Mouse (Mus musculus): ENCODE measurements around the gene Psme3.

Psme3 gene

DNA sequence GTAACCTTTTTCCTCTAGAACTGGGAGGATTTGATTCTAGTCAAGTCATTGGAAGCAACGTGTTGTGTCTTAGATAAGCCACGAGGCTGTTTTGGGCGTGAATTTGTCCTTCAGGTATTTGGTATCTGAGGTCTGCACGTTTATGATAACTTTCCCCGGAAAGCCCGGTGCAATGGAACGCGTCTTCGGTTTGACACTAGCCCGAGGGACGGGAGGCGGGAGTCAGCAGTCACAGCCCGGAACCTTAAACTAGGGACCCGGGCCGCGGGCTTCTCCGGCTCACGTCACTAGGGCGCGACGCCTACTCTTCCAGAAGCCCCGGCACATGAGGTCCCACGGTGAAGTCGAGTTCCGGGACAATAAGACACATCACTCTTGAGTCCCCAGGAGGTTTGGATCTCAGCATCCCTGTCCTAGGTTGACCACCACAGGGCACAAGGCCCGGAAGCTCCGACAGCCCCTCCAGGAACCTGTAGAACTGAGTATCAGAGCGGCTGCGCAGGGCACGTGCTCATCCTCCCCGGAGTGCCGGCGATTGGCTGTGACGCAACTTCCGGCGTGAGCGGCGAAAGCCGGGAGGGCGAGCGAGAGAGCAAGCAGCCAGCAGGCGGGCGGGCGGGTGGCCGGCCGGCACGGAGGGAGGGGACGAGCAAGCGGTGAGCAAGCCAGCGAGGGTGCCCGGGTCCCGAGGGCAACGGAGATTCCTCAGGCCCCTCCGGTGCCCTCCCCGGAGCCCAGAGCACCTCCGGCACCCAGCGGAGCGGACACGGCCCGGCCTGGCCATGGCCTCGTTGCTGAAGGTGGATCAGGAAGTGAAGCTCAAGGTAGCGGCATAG, at the start of gene Psme3:
Gene Psme3 (plus strand): TSS at position 549 of the 836 bp plus-strand sequence.
- peak; percentile 92 for DNase-seq (ENCODE audit: low read depth, low spot score)

GRCm38 (mm10) chr11:101269577-101270116, 46.4 kb upstream of the Psme3 start:
- DNase-seq (ENCODE audit: low read depth, low spot score) = no peak

DNA sequence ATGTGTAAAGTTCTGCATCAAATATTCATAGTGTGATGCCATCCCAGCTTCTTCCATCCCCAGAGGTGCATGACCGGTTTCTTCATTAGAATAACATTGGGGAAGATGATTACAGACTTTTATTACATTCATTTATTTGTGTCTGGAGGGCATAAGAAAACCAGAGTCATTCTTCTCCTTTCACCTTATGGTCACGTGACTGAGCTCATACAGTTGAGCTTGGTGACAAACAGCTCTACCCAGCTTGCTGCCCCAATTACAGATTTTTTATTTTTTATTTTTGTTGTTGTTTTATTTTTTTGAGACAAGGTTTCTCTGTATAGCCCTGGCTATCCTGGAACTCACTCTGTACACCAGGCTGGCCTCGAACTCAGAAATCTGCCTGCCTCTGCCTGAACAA, 43.6 kb upstream of the Psme3 start:
- DNase-seq (ENCODE audit: low read depth, low spot score) = no peak

DNA sequence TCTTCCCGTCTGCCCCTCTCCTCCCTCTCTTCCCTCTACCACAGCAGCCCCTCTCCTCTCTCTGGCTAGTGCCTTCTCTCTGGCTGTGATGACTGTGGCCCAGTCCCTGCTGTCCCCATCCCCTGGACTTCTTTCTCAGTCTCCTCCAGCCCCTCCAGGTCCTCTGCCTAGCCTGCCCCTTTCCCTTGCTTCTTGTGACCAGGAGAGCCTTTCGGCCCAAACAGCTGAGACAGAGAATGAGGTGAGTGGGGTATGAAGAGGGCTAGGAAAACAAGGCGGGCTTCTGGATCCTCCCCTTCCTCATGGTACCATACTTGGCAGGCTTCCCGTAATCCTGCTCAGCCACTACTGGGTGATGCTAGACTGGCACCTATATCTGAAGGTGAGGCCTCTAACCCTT, 40.7 kb upstream of the Psme3 start:
- DNase-seq (ENCODE audit: low read depth, low spot score) = no peak

- DNase-seq (ENCODE audit: low read depth, low spot score) = no peak
These were observed 39.5 kb upstream of the Psme3 start for GRCm38 (mm10) chr11:101276319-101277070.

- no peak for DNase-seq (ENCODE audit: low read depth, low spot score)
These were observed 38.4 kb upstream of the Psme3 start for GRCm38 (mm10) chr11:101277381-101278222.

GRCm38 (mm10) chr11:101278223-101279192, 37.5 kb upstream of the Psme3 start, which contains the start of the genes Cntd1 and Coa3:
Gene Cntd1 (plus strand): TSS chr11:101279012.
Gene Coa3 (minus strand): TSS chr11:101279114.
- peak; percentile 90 for DNase-seq (ENCODE audit: low read depth, low spot score)

GRCm38 (mm10) chr11:101279193-101279569, 36.8 kb upstream of the Psme3 start:
- DNase-seq (ENCODE audit: low read depth, low spot score) = no peak

DNA sequence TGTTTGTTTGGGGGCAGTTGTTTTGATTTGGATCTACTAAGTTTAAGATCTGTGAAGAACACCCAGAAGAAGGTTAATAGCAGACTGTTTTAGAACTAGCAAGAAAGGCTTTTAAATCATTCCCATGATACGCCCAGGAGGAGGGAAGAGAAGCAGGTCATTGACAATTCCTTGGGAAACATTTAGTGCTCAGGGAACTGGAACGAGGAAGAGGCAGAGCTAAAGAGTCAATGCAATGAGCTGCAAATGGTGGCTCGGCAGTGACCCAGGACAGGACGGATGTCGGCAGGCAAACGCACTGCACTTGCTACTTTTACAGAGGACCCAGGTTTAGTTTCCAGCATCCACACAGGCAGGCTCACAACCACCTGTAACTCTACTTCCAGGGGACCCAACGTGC, 35.2 kb upstream of the Psme3 start:
- DNase-seq (ENCODE audit: low read depth, low spot score) = no peak

- DNase-seq (ENCODE audit: low read depth, low spot score) = no peak
These were observed 33.1 kb upstream of the Psme3 start for GRCm38 (mm10) chr11:101282896-101283295.

DNA sequence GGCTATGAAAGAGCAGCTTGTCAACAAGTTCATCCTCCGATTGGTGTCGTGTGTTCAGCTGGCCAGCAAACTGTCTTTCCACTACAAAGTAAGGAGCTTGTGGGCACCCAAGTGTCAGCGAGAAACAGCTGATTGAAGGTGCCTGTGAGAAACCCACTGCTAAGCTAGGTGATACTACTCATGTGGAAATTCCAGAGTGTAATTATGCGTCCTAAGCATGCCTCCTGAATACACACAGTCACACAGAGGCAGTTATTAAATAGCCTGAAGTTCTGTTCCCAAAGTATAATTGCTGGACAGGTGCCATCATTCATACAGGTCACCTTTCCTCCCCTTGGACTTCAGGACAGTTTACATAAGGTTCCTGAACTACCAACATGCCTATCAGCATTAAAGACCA, 32.2 kb upstream of the Psme3 start:
- DNase-seq (ENCODE audit: low read depth, low spot score) = no peak

- no peak for DNase-seq (ENCODE audit: low read depth, low spot score)
These were observed 28.7 kb upstream of the Psme3 start for GRCm38 (mm10) chr11:101287306-101287705.

DNA sequence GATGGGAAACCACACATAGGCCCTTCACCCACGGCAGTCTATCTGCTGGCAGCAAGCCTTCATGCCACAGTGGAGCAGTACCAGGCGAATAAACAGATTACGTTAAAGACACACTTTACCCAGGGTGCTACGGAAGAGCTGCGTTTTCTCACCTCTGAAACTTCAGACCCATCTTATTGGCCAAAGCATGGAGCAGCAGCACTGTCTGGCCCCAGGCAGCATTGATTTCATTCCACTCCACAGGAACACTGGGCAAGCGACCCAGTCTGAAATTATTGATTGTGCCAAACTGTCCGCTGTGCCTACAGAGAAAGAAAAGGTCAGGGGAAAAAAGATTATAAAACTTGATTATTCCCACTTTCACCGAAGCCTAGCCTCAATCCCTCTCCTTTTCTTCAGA, 24.8 kb upstream of the Psme3 start:
- DNase-seq (ENCODE audit: low read depth, low spot score) = no peak

DNA sequence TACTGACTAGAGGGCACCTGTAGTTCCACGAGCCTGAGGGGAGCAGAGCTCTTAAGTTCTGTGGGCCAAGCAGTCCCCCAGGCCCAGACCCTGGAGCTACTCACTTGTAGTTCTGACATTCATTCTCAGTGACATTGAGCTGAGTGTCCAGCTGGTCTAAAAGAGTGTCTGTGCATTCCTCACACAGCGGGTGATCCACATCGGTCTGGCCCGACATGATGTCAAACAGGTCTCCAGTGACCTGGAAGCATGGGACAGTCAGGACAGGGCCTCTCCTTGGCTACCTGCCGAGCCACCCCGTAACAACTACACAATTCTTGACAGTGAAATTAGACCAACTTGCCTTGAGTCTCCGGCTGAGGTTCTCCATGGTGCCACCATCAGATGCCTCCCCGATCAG, 20.8 kb upstream of the Psme3 start:
- DNase-seq (ENCODE audit: low read depth, low spot score) = no peak

DNA sequence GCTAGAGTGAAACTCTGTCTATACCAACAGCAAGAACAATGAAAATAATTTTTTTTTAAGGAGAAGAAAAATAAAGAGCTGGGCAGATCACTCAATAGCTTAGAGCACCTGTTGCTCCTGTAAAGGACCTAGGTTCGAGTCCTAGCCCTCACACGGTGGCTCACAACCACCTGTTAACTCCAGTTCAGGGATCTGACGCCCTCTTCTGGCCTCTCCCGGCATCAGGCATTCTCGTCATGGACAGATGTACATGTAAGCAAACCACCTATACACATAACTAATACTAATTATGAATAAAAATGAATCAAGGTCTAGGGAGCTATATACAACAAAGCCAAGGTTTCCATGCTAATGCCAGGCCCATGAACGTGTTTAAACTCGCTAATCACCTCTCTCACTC, 15.1 kb upstream of the Psme3 start:
- peak; percentile 35 for DNase-seq (ENCODE audit: low read depth, low spot score)

- peak; percentile 15 for DNase-seq (ENCODE audit: low read depth, low spot score)
These were observed 14.6 kb upstream of the Psme3 start for GRCm38 (mm10) chr11:101301299-101302003.

GRCm38 (mm10) chr11:101302004-101302798, 13.8 kb upstream of the Psme3 start, which contains the start of gene Becn1:
Gene Becn1 (minus strand): TSS chr11:101302286.
- peak; percentile 95 for DNase-seq (ENCODE audit: low read depth, low spot score)

DNA sequence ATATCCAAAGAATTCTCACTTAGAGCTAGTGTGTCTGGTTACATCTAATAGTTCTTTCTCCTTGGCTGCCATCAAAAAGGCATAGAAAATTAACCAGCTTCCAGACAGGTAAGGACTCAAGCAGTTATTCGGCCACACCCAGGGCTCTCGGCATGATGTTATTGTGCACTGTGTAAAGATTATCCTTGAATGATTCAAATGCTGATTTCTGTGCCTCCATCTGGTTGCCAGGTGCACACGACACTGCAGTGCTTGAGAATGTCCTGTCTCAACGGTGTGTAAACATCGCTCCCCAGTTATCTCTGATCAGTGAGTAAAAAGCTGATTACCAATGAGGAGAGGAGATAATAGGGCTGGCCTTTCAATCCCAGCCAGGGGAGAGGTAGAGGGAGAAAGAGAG, 8.3 kb upstream of the Psme3 start:
- no peak for DNase-seq (ENCODE audit: low read depth, low spot score)

GRCm38 (mm10) chr11:101311083-101311482, 4.9 kb upstream of the Psme3 start:
- DNase-seq (ENCODE audit: low read depth, low spot score) = no peak

All from CD4-positive, CD25-positive, alpha-beta regulatory T cell, adult 2 months (primary cell).